Mouse (Mus musculus) MEL (cell line): ENCODE measurements around the gene Apbb2. TPM values are rescaled to one million over a fixed set of nuclear protein-coding genes. Genes with fewer than 3 reads are reported as not detected.

Source experiments
- DNase-seq: peaks from one replicate; pipeline ENCODE4 v3.0.0; 2011; ENCODE audit warnings: low read depth, low spot score
- H3K27ac ChIP-seq: 2 replicates; pipeline ENCODE4 v1.5.1; 2012; ENCODE audit warnings: low read depth, mild to moderate bottlenecking, control low read depth, low read length, moderate library complexity; ENCODE audit not compliant: control insufficient read depth
- H3K27me3 ChIP-seq, 2 experiments: fragments of 150-350 bp in 1 of 2; sonication (generic) in 1 of 2; 2 replicates each; pipeline ENCODE4 v1.6.1; 2012; ENCODE audit warnings: low read length in 2 of 2, mild to moderate bottlenecking in 2 of 2, improper control_type of control experiment in 1 of 2, moderate library complexity in 1 of 2; ENCODE audit not compliant: insufficient read depth in 2 of 2, control insufficient read depth in 1 of 2
- H3K36me3 ChIP-seq, 2 experiments: 2 replicates each; pipeline ENCODE4 v1.6.1; 2012 to 2014; ENCODE audit warnings: low read length in 2 of 2, improper control_type of control experiment in 1 of 2, inconsistent platforms in 1 of 2, mild to moderate bottlenecking in 1 of 2; ENCODE audit not compliant: insufficient read depth in 2 of 2, control insufficient read depth in 1 of 2
- H3K4me1 ChIP-seq, 2 experiments: fragments of 150-350 bp in 1 of 2; sonication (generic) in 1 of 2; 2 replicates each; pipeline ENCODE4 v1.6.1; 2012; ENCODE audit warnings: low read length in 2 of 2, improper control_type of control experiment in 1 of 2, mild to moderate bottlenecking in 1 of 2; ENCODE audit not compliant: insufficient read depth in 2 of 2, control insufficient read depth in 1 of 2
- H3K4me3 ChIP-seq, 2 experiments: fragments of 150-350 bp in 1 of 2; sonication (generic) in 1 of 2; 2 replicates each; pipeline ENCODE4 v1.5.1; 2012; ENCODE audit warnings: low read depth in 2 of 2, low read length in 2 of 2, mild to moderate bottlenecking in 2 of 2, moderate library complexity in 2 of 2, control low read depth in 1 of 2, improper control_type of control experiment in 1 of 2; ENCODE audit not compliant: control insufficient read depth in 1 of 2, insufficient read depth in 1 of 2
- H3K79me2 ChIP-seq: 2 replicates; pipeline ENCODE4 v1.6.1; 2012; ENCODE audit warnings: mild to moderate bottlenecking, low read length, moderate library complexity; ENCODE audit not compliant: control insufficient read depth, poor library complexity, insufficient read depth
- H3K9ac ChIP-seq: 2 replicates; pipeline ENCODE4 v1.6.1; 2012; ENCODE audit warnings: low read depth, mild to moderate bottlenecking, control low read depth, low read length, moderate library complexity; ENCODE audit not compliant: control insufficient read depth, poor library complexity, severe bottlenecking
- H3K9me3 ChIP-seq: fragments of 150-350 bp; sonication (generic); replicated peaks from 2 replicates; pipeline ENCODE4 v1.6.1; 2012; ENCODE audit warnings: mild to moderate bottlenecking, low read length, improper control_type of control experiment, moderate library complexity; ENCODE audit not compliant: insufficient read depth
- BHLHE40 ChIP-seq: IDR thresholded peaks from 2 replicates; pipeline ENCODE4 v1.6.1; 2012; ENCODE audit warnings: low read depth, mild to moderate bottlenecking, inconsistent platforms, low read length, improper control_type of control experiment, borderline replicate concordance
- CHD1 ChIP-seq: IDR thresholded peaks from 2 replicates; pipeline ENCODE4 v1.6.1; 2012; ENCODE audit warnings: low read depth, mild to moderate bottlenecking, inconsistent platforms, low read length, improper control_type of control experiment
- CHD2 ChIP-seq: IDR thresholded peaks from 2 replicates; pipeline ENCODE4 v1.6.1; 2011; ENCODE audit warnings: low read length, improper control_type of control experiment
- CTCF ChIP-seq, 3 experiments: IDR thresholded peaks in 2 of 3; conservative IDR thresholded peaks in 1 of 3; 2 replicates each; pipeline ENCODE4 v1.5.1; 2011 to 2012; ENCODE audit warnings: low read length in 3 of 3, low read depth in 2 of 3, mild to moderate bottlenecking in 2 of 3, improper control_type of control experiment in 1 of 3, inconsistent platforms in 1 of 3, mixed read lengths in 1 of 3, moderate library complexity in 1 of 3; ENCODE audit not compliant: control insufficient read depth in 1 of 3, insufficient read depth in 1 of 3, poor library complexity in 1 of 3, severe bottlenecking in 1 of 3
- E2F4 ChIP-seq: IDR thresholded peaks from 2 replicates; pipeline ENCODE4 v1.6.1; 2011; ENCODE audit warnings: low read depth, low read length, improper control_type of control experiment, borderline replicate concordance
- ELF1 ChIP-seq: IDR thresholded peaks from 2 replicates; pipeline ENCODE4 v1.6.1; 2014; ENCODE audit warnings: low read depth, mild to moderate bottlenecking, inconsistent platforms, low read length, improper control_type of control experiment, moderate library complexity
- EP300 ChIP-seq, 2 experiments: IDR thresholded peaks; 2 replicates each; pipeline ENCODE4 v1.6.1; 2011; ENCODE audit warnings: improper control_type of control experiment in 2 of 2, low read length in 2 of 2, low read depth in 1 of 2, mild to moderate bottlenecking in 1 of 2
- ETS1 ChIP-seq: IDR thresholded peaks from 2 replicates; pipeline ENCODE4 v1.6.1; 2012; ENCODE audit warnings: low read depth, mild to moderate bottlenecking, inconsistent platforms, low read length, improper control_type of control experiment, moderate library complexity
- GABPA ChIP-seq: IDR thresholded peaks from 2 replicates; pipeline ENCODE4 v1.6.1; 2012; ENCODE audit warnings: low read depth, mild to moderate bottlenecking, inconsistent platforms, low read length, improper control_type of control experiment, moderate library complexity
- GATA1 ChIP-seq: IDR thresholded peaks from 2 replicates; pipeline ENCODE4 v1.6.1; 2011; ENCODE audit warnings: low read depth, low read length, improper control_type of control experiment
- HCFC1 ChIP-seq: IDR thresholded peaks from 2 replicates; pipeline ENCODE4 v1.6.1; 2012; ENCODE audit warnings: low read depth, mild to moderate bottlenecking, inconsistent platforms, low read length, improper control_type of control experiment, moderate library complexity
- JUND ChIP-seq: IDR thresholded peaks from 2 replicates; pipeline ENCODE4 v1.6.1; 2011; ENCODE audit warnings: low read depth, mild to moderate bottlenecking, improper control_type of control experiment, low read length
- KAT2A ChIP-seq: conservative IDR thresholded peaks from 2 replicates; pipeline ENCODE4 v1.6.1; 2012; ENCODE audit warnings: low read depth, low read length, improper control_type of control experiment, inconsistent platforms
- MAFK ChIP-seq: IDR thresholded peaks from 2 replicates; pipeline ENCODE4 v1.6.1; 2011; ENCODE audit warnings: low read depth, mild to moderate bottlenecking, low read length, improper control_type of control experiment, borderline replicate concordance
- MAX ChIP-seq: IDR thresholded peaks from 2 replicates; pipeline ENCODE4 v1.6.1; 2011; ENCODE audit warnings: low read length, improper control_type of control experiment
- MAZ ChIP-seq: IDR thresholded peaks from 2 replicates; pipeline ENCODE4 v1.6.1; 2012; ENCODE audit warnings: low read depth, mild to moderate bottlenecking, inconsistent platforms, low read length, improper control_type of control experiment
- MXI1 ChIP-seq: IDR thresholded peaks from 2 replicates; pipeline ENCODE4 v1.6.1; 2011; ENCODE audit warnings: mild to moderate bottlenecking, low read depth, low read length, improper control_type of control experiment
- MYC ChIP-seq: IDR thresholded peaks from 2 replicates; pipeline ENCODE4 v1.6.1; 2011; ENCODE audit warnings: low read depth, mild to moderate bottlenecking, low read length, improper control_type of control experiment, moderate library complexity
- NRF1 ChIP-seq: IDR thresholded peaks from 2 replicates; pipeline ENCODE4 v1.6.1; 2014; ENCODE audit warnings: low read depth, mild to moderate bottlenecking, inconsistent platforms, low read length, improper control_type of control experiment, moderate library complexity; ENCODE audit not compliant: poor library complexity, insufficient read depth, severe bottlenecking
- POLR2A ChIP-seq, 2 experiments: IDR thresholded peaks; 2 replicates each; pipeline ENCODE4 v1.6.1; 2011 to 2012; ENCODE audit warnings: low read length in 2 of 2, mild to moderate bottlenecking in 2 of 2, control low read depth in 1 of 2, improper control_type of control experiment in 1 of 2, low read depth in 1 of 2, moderate library complexity in 1 of 2; ENCODE audit not compliant: control insufficient read depth in 1 of 2, insufficient read depth in 1 of 2, poor library complexity in 1 of 2
- POLR2AphosphoS5 ChIP-seq: IDR thresholded peaks from 2 replicates; pipeline ENCODE4 v1.6.1; 2012; ENCODE audit warnings: low read depth, borderline replicate concordance, mild to moderate bottlenecking, inconsistent platforms, low read length, moderate library complexity, mixed read lengths
- RAD21 ChIP-seq: IDR thresholded peaks from 2 replicates; pipeline ENCODE4 v1.6.1; 2011; ENCODE audit warnings: mild to moderate bottlenecking, low read depth, low read length, improper control_type of control experiment
- RCOR1 ChIP-seq: IDR thresholded peaks from 2 replicates; pipeline ENCODE4 v1.6.1; 2012; ENCODE audit warnings: low read depth, mild to moderate bottlenecking, inconsistent platforms, low read length, improper control_type of control experiment
- TBP ChIP-seq: IDR thresholded peaks from 2 replicates; pipeline ENCODE4 v1.8.0; 2011; ENCODE audit warnings: low read depth, low read length, improper control_type of control experiment
- USF2 ChIP-seq, 2 experiments: IDR thresholded peaks; 2 replicates each; pipeline ENCODE4 v1.6.1; 2011 to 2012; ENCODE audit warnings: improper control_type of control experiment in 2 of 2, low read length in 2 of 2, borderline replicate concordance in 1 of 2, inconsistent platforms in 1 of 2, low read depth in 1 of 2, mild to moderate bottlenecking in 1 of 2; ENCODE audit not compliant: insufficient read depth in 1 of 2
- ZC3H11A ChIP-seq: IDR thresholded peaks from 2 replicates; pipeline ENCODE4 v1.6.1; 2012; ENCODE audit warnings: low read depth, mild to moderate bottlenecking, inconsistent platforms, low read length, improper control_type of control experiment
- ZMIZ1 ChIP-seq: IDR thresholded peaks from 2 replicates; pipeline ENCODE4 v1.6.1; 2012; ENCODE audit warnings: low read depth, mild to moderate bottlenecking, inconsistent platforms, low read length, improper control_type of control experiment, moderate library complexity
- polyA plus RNA-seq, 2 experiments: library from polyadenylated mRNA; stranded (reverse) in 1 of 2; unstranded in 1 of 2; fragments of >175 nt in 1 of 2; fragments of >200 nt in 1 of 2; gene quantifications; 2 replicates each; pipeline versions ENCODE4 v1.2.1 to v1.2.4; 2012; ENCODE audit warnings: low replicate concordance in 2 of 2, low read depth in 1 of 2; ENCODE audit not compliant: insufficient read length in 2 of 2, insufficient read depth in 1 of 2, missing spikeins in 1 of 2
- total RNA-seq: library from RNA; depleted of rRNA; stranded (reverse); fragments of 300-350 nt; gene quantifications from 2 replicates; pipeline ENCODE4 v1.2.3, GENCODE M21; 2012

Apbb2 gene
- total and polyA plus RNA-seq, 3 experiments = not detected

DNA sequence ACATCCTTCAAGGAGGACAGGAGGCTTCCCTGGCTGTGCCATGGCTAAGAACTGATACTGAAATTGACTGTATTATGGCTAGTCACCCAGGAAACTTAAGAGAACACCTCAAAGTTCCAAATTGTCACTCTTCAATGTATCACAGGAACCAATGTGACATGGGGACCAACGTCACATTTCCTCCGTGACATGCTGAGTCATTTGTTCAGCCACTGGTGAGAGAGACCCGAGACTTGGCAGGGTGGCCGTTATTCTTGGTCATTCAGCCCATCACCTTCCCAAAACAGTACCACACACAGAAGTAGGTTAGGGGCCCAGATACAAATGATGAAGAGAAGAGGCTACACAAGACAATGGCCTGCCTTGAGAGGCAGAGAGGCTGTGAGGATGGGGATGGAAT is 295.5 kb downstream of the Apbb2 start:
- Histone ChIP-seq H3K4me3 (no peak overlapping the region), H3K9ac (no peak overlapping the region), H3K27ac (no peak overlapping the region), H3K79me2 (no peaks in the 10 kb centered on the region), H3K36me3 (no peaks in the 10 kb centered on the region), H3K9me3 (no peaks in the 10 kb centered on the region; the same call in 1 of the 2 replicates), H3K27me3 (no peaks in the 10 kb centered on the region), H3K4me1 (no peaks in the 10 kb centered on the region)
- no peak for TF ChIP-seq HCFC1
- no peak for TF ChIP-seq TBP
- TF ChIP-seq MAX = no peak
- TF ChIP-seq CHD1 = no peak
- no peak for TF ChIP-seq POLR2AphosphoS5
- no peak for TF ChIP-seq CHD2
- TF ChIP-seq ZMIZ1 = no peak
- no peak for TF ChIP-seq CTCF (IDR thresholded peaks at IDR 0.05 in 2 of 3, conservative IDR thresholded peaks at IDR 0.05 in 1 of 3; ENCODE audit: control insufficient read depth in 1 of 3, insufficient read depth in 1 of 3, low read depth in 2 of 3, low read length in 3 of 3, poor library complexity in 1 of 3, severe bottlenecking in 1 of 3)
- no peak for TF ChIP-seq NRF1
- no peak for TF ChIP-seq KAT2A
- TF ChIP-seq MAFK = no peak
- no peak for TF ChIP-seq ZC3H11A
- TF ChIP-seq RCOR1 = no peak
- no peak for TF ChIP-seq BHLHE40
- no peak for TF ChIP-seq MXI1
- TF ChIP-seq MAZ = no peak
- TF ChIP-seq POLR2A (IDR thresholded peaks at IDR 0.05; ENCODE audit: control insufficient read depth in 1 of 2, insufficient read depth in 1 of 2, low read depth in 1 of 2, low read length in 2 of 2, poor library complexity in 1 of 2) = no peak
- no peak for TF ChIP-seq ETS1
- TF ChIP-seq EP300 (IDR thresholded peaks at IDR 0.05; ENCODE audit: low read depth in 1 of 2, low read length in 2 of 2) = no peak
- DNase-seq = no peak

DNA sequence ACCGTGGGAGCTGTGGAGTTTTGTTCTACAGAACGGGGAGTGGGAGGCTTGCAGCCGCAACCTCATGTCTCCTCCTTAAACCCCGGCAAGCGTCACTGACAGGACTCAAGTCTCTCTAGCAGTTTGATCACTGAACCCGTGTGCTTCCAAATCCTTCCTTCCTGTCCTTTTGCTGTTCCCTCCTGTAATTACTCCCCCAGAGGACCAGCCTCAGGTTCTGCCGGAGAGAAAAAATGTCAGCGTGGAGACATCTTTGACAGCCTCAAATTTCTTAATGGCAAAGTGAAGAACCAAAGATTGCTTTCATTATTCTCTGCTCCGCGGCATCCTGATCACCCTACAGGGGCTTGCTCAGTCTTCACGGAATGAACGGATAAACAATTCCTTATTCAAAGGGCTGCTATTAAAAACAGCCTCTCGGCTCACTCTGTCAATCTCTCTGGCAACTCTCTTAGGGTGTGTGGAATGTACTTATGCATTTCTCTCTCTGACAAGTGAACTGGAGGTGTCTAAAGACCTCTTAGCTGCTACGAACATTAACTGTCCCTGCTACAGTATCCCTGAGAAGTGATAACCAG is 298.7 kb downstream of the Apbb2 start:
- TF ChIP-seq GABPA = no peak
- TF ChIP-seq USF2 (IDR thresholded peaks at IDR 0.05; ENCODE audit: borderline replicate concordance in 1 of 2, insufficient read depth in 1 of 2, low read depth in 1 of 2, low read length in 2 of 2) = no peak
- no peak for TF ChIP-seq GATA1
- TF ChIP-seq ELF1 = no peak
- TF ChIP-seq JUND = no peak
- TF ChIP-seq ETS1 = no peak
- TF ChIP-seq RAD21 = no peak
- TF ChIP-seq MAZ = no peak
- TF ChIP-seq MXI1 = no peak
- TF ChIP-seq MYC = no peak
- TF ChIP-seq HCFC1 = no peak
- no peak for TF ChIP-seq TBP
- TF ChIP-seq E2F4 = no peak
- H3K4me3 ChIP-seq = no peak overlapping the region
- H3K9ac ChIP-seq = no peak overlapping the region
- H3K4me1 ChIP-seq = no peaks in the 10 kb centered on the region
- no peak for DNase-seq
- no peaks in the 10 kb centered on the region for H3K79me2 ChIP-seq
- no peaks in the 10 kb centered on the region for H3K27me3 ChIP-seq
- no peaks in the 10 kb centered on the region for H3K9me3 ChIP-seq
- H3K27ac ChIP-seq = no peak overlapping the region
- H3K36me3 ChIP-seq = no peaks in the 10 kb centered on the region
